Mouse (Mus musculus) megakaryocyte, embryonic 14.5 days (primary cell): Measurements from ENCODE around the gene Ugt1a7c.
"Not testable (repeated sequence)": the region's sequence is repeated elsewhere in the genome, so short reads cannot be mapped to it uniquely, and the experiment has no call there.

ENCODE experiments used
- FLI1 ChIP-seq: IDR thresholded peaks from 2 replicates; pipeline ENCODE4 v1.6.1; 2012; ENCODE audit warnings: low read length, inconsistent platforms, mixed read lengths
- GATA1 ChIP-seq: IDR thresholded peaks from 3 replicates; pipeline ENCODE4 v1.6.1; 2012; ENCODE audit warnings: mixed read lengths, low read length, inconsistent platforms, borderline replicate concordance

DNA sequence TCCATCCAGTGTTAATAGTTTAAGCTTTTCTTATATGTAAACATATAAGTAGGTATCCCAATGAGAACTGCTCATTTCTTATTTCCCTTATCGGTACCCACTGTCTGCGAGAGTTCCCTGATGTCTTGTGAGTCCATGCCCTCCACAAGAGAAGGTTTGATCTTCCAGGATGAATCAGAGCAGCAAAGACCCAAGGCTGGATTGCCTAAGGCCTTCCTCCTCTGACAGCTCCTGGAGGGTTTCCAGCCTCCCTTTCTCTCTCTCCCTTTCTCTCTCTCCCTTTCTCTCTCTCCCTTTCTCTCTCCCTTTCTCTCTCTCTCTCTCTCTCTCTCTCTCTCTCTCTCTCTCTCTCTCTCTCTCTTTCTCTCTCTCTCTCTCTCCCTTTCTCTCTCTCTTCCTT is 34.2 kb downstream of the Ugt1a7c start:
- TF ChIP-seq GATA1, FLI1: not testable (repeated sequence)
